Mouse (Mus musculus) activated CD4-positive, CD25-positive, alpha-beta regulatory T cell, adult 4 months (primary cell): ENCODE results near the gene Usp7. TPM values are rescaled to one million over a fixed set of nuclear protein-coding genes. Genes with fewer than 3 reads are reported as not detected.

Experiments
- ATAC-seq: one replicate; pipeline ENCODE4 v1.8.0; 2017
- polyA plus RNA-seq, 2 experiments: library from polyadenylated mRNA; unstranded; fragments of 100-300 nt; shearing (Covaris generic); gene quantifications; one replicate each; pipeline ENCODE4 v1.2.1; 2017

Usp7 gene
- polyA plus RNA-seq, 2 experiments from 2014 or later, result 35.0 to 48.0 TPM

- ATAC-seq, result peak; percentile 84
Observed at GRCm38 (mm10) chr16:8671551-8672349, 120.4 kb downstream of the Usp7 start, which contains the start of gene Carhsp1. Gene Carhsp1, minus strand, starts transcription at chr16:8672155.

DNA sequence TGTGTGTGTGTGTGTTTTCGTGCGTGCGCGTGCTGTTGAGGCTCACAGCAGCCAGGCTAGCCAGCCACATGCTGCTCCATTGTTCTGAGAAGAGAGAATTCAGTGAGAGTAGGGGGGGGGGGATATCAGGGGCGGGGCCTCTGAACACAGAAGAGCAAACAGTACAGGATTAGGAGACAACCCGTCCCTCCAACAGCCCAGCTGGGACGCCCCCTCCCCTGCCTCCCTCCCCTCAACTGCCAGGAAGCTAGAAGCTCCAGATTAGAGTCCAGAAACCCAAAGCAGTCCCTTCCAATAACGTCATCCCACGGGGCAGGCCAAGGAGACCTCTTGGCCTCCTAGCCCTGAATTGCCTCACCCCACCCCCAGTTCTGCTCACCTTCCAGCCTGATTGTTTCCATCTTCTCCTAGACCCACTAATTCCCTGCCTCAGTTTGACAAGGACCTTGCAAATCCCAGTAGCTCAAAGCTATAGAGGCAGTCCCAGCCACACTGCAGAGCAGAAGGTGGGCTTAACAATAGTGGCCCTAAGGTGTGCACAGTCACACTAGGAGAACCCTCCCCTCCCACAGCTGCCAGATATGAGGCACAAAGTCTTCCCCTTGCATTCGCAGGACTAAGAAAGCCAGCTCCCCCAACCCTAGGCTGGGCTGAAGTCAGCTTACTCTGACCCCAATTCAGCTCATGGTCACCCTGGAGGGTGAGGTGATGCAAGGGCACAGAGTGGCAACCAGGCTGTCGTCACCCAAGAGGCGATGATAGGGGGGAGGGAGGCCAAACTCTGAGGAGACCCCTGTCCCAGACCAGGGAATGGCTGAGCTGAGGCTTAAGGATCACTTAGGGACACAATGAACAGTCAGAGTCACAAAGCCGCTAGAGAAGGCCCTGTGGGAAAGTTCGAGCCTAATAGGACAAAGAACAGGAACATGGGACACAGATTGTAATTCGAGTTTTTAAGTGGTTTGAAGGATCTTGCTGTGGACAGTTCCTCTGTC, 121.8 kb downstream of the Usp7 start:
- no peak for ATAC-seq

- ATAC-seq, result no peak
Observed at GRCm38 (mm10) chr16:8669432-8669831, 122.7 kb downstream of the Usp7 start.

GRCm38 (mm10) chr16:8668386-8668785, 123.7 kb downstream of the Usp7 start:
- ATAC-seq, result no peak

DNA sequence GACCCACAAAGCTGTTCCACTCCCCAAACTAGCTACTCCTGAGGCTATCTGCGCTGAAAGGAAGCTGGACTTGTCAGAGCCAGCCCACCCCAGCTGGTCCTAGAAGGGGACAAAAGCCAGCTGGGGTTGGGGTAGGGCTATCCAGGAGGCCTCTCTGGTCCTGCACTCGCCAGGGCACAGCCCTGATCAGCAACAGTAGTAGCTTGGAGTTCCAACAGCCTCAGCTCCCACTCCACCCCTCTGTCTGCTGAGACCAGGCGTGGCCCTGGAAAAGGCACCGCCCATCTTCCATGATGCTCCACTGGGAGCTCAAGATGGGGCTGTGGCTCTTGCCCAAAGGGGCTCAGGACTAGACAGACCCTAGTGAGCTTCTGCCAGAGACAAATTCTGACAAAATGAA, 124.3 kb downstream of the Usp7 start:
- no peak for ATAC-seq

DNA sequence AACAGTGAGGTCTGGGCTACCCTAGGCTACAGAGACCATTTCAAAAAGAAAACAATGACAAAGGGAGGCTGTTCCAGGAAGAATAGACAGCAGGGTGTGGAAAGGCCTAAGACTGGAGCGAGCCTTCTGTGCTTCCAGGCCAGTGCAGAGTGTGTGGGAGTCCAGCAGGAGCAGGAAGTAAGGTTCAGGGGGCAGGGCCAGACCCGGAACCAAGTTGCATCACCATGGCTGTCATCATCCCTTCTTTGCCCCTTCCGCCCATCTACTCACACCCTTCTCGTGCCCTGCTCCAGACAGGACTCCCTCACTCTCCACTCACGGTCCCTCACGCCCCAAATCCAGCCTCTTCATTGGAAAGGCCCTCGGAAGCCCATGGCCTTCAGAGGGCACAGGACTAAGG, 124.8 kb downstream of the Usp7 start:
- ATAC-seq, result no peak

DNA sequence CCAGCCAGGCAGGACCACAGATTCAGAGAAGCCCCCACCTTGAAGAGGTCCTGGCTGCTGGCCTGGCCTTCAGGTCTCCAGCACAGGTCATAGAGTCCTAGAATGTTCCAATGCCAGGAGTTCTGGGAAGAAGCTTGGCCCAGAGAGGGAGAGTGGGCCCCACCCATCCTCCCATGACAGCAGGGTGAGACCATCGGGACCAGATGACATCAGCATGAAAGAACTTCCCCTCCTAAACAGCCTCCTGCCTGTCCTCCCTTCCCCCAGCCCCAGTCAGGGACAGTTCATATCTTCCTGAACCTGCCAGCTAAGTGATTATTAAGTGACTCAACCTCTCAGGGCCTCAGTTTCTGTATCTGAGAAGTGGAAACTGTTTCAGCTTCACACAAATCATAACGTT, 125.7 kb downstream of the Usp7 start:
- no peak for ATAC-seq

GRCm38 (mm10) chr16:8665367-8665766, 126.7 kb downstream of the Usp7 start:
- ATAC-seq, result no peak

- no peak for ATAC-seq
Observed at GRCm38 (mm10) chr16:8663606-8664539, 128.2 kb downstream of the Usp7 start.

- no peak for ATAC-seq
Observed at GRCm38 (mm10) chr16:8663022-8663421, 129.1 kb downstream of the Usp7 start.

DNA sequence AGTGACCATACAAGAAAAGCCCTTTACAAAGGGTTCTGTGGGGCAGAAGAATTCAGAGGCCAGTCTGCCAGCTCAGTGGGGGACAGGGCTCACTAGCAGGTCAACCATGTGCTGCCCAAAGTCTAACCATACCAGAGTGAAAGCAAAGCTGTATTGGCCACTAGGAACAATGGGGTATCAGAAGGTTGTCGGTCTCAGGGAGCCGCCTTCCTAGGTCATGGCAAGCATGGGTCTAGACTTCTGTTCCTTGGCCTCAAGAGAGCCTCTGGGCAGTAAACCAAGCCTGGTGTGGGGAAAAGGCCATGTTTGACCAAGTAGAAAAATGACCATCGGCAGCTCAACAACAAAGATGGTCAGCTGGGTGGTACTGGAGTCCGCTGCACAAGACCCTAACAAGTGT, 133.3 kb downstream of the Usp7 start:
- ATAC-seq, result no peak

DNA sequence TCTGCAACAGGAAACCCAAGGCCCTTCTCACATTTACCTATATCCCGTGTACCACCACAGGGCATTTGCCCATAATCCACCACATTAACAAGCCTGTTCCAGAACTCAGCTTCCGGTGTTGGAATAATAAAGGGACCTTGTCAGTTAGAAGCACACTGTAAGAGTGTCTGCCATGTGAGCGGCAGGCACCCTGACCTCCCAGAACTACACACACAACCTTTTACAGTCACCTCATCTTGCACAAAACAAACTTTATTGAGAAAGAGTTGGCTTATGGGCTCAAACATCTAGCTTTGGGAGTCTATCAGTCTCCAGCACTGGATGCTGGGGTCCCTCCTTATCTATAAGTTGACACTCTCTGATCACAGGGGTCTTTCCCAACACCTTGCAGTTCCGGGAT, 133.8 kb downstream of the Usp7 start:
- ATAC-seq, result no peak

GRCm38 (mm10) chr16:8656256-8656655, 135.9 kb downstream of the Usp7 start:
- no peak for ATAC-seq

DNA sequence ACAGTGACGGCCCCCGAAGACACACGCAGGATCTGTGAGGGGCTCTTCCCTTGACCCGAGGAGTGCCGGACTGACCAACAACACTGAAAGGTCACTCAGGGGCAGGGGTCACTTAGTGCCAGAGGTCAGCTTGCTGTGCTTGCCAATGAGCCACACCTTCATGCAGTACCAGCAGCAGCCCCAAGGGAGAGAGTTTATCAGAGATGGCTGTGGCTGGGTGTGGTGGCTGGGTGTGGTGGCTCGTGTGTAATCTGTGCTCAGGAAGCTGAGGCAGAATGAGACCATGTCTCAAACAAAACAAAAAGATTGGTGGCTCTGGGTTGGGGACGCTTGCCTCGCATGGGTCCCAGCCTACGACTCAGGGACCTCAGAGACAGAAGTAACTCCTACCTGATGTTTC, 136.5 kb downstream of the Usp7 start:
- ATAC-seq, result peak; percentile 64

DNA sequence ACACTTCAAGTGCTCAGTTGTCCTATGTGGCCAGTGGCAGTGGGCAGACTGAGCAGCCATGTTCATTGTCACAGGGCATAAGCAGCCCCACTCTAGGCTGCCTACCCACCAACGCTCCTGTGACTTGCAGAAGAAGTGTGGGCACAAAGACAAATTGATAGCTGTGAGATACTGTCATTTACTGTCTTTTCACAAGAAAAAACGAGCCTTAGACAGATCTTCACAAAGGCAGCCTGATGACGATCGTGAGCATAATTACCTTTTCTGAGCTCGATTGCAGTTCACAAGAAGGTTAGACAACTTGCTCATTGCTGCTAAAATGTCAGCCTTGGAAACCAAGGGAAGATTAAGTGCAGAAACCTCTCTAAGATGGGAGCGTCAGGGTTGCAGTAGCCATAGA, 137.0 kb downstream of the Usp7 start:
- no peak for ATAC-seq

DNA sequence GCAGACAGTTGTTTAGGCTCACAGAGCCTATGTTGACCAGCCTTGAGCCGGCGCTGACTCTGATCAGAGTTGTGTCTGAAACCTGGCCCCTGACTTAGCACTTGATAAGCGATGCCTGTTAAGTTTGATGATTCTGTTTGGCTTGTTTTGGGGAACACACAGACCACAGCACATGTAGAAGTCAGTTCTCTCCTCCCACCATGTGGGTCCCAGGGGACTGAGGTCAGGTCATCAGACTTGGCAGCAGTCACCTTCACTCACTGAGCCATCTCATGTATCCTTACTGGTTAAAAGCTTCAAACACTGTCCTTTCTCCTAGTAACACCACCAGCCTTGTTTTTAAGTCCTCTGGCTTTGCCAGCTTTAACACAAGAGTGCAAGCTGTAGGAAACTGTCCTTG, 142.1 kb downstream of the Usp7 start:
- ATAC-seq, result no peak

- no peak for ATAC-seq
Observed at GRCm38 (mm10) chr16:8645546-8645945, 146.6 kb downstream of the Usp7 start.

- ATAC-seq, result peak; percentile 72
Observed at GRCm38 (mm10) chr16:8643855-8644254, 148.3 kb downstream of the Usp7 start.
